Mouse (Mus musculus): ENCODE results near the gene Tubg2.
A peak's percentile ranks its signal among the peaks of the same experiment; 100 is the strongest.
"Not testable (repeated sequence)": the region's sequence is repeated elsewhere in the genome, so short reads cannot be mapped to it uniquely, and the experiment has no call there.

Tubg2 gene

GRCm38 (mm10) chr11:101155728-101156371, at the start of gene Tubg2:
Gene Tubg2 (plus strand): TSS chr11:101155907.
- DNase-seq, result peak; percentile 70

- no peak for DNase-seq
Measured at GRCm38 (mm10) chr11:101109351-101109750, 46.4 kb upstream of the Tubg2 start.

- DNase-seq, result no peak
Measured at GRCm38 (mm10) chr11:101110708-101111107, 45.0 kb upstream of the Tubg2 start.

- DNase-seq, result no peak
Measured at GRCm38 (mm10) chr11:101111178-101111577, 44.5 kb upstream of the Tubg2 start.

- DNase-seq, result no peak
Measured at GRCm38 (mm10) chr11:101112186-101112585, 43.5 kb upstream of the Tubg2 start.

GRCm38 (mm10) chr11:101115564-101115963, 40.1 kb upstream of the Tubg2 start:
- DNase-seq, result no peak

GRCm38 (mm10) chr11:101118105-101118504, 37.6 kb upstream of the Tubg2 start:
- no peak for DNase-seq

- peak; percentile 12 for DNase-seq
Measured at GRCm38 (mm10) chr11:101119131-101119760, 36.5 kb upstream of the Tubg2 start.

GRCm38 (mm10) chr11:101119761-101120544, 35.8 kb upstream of the Tubg2 start, which contains the start of the genes Retreg3 and Tubg1:
Gene Retreg3 (minus strand): TSS chr11:101119893.
Gene Tubg1 (plus strand): TSS chr11:101119938.
- peak; percentile 100 for DNase-seq

- DNase-seq, result peak; percentile 17
Measured at GRCm38 (mm10) chr11:101120545-101121188, 35.0 kb upstream of the Tubg2 start.

GRCm38 (mm10) chr11:101124494-101124893, 31.2 kb upstream of the Tubg2 start:
- DNase-seq, result not testable (repeated sequence)

GRCm38 (mm10) chr11:101125008-101125407, 30.7 kb upstream of the Tubg2 start:
- not testable (repeated sequence) for DNase-seq

GRCm38 (mm10) chr11:101127075-101127474, 28.6 kb upstream of the Tubg2 start:
- DNase-seq, result no peak

GRCm38 (mm10) chr11:101128996-101129577, 26.6 kb upstream of the Tubg2 start:
- no peak for DNase-seq

- DNase-seq, result no peak
Measured at GRCm38 (mm10) chr11:101130056-101130756, 25.5 kb upstream of the Tubg2 start.

- no peak for DNase-seq
Measured at GRCm38 (mm10) chr11:101131187-101131586, 24.5 kb upstream of the Tubg2 start.

GRCm38 (mm10) chr11:101131701-101132100, 24.0 kb upstream of the Tubg2 start:
- peak; percentile 47 for DNase-seq

GRCm38 (mm10) chr11:101133037-101133436, 22.7 kb upstream of the Tubg2 start:
- no peak for DNase-seq

- no peak for DNase-seq
Measured at GRCm38 (mm10) chr11:101134217-101134865, 21.4 kb upstream of the Tubg2 start.

- no peak for DNase-seq
Measured at GRCm38 (mm10) chr11:101137000-101137399, 18.7 kb upstream of the Tubg2 start.

GRCm38 (mm10) chr11:101138536-101139181, 17.0 kb upstream of the Tubg2 start:
- no peak for DNase-seq
